Mouse (Mus musculus) layer of hippocampus, postnatal 36 days (tissue): ENCODE data around the gene Prdm2. TPM values are rescaled to one million over a fixed set of nuclear protein-coding genes. Genes with fewer than 3 reads are reported as not detected.
A peak's percentile ranks its signal among the peaks of the same experiment; 100 is the strongest.

Experiments used
- DNase-seq, 2 experiments: peaks; one replicate each; pipeline ENCODE4 v3.0.0; 2022
- total RNA-seq, 2 experiments: library from RNA; stranded (reverse); gene quantifications; 2 replicates each; pipeline ENCODE4 v1.2.3; 2021

Prdm2 gene
- total RNA-seq: 10 to 100 TPM; 46.8 to 52.9 TPM

- peak; percentile 51 to 66 for DNase-seq
Observed at GRCm38 (mm10) chr4:143212341-143213174, at the start of gene Prdm2. TSS of gene Prdm2 (minus strand) at chr4:143212995.

- no peak for DNase-seq
Observed at GRCm38 (mm10) chr4:143259718-143260349, 47.0 kb upstream of the Prdm2 start.

GRCm38 (mm10) chr4:143258517-143258916 lies 45.7 kb upstream of the Prdm2 start:
- DNase-seq: peak in 1 of 2 experiments; percentile 23

- DNase-seq: no peak
Observed at GRCm38 (mm10) chr4:143257971-143258370, 45.2 kb upstream of the Prdm2 start.

GRCm38 (mm10) chr4:143255541-143255940 lies 42.7 kb upstream of the Prdm2 start:
- DNase-seq: no peak

- DNase-seq: no peak
Observed at GRCm38 (mm10) chr4:143253356-143253755, 40.6 kb upstream of the Prdm2 start.

GRCm38 (mm10) chr4:143248050-143248449 lies 35.3 kb upstream of the Prdm2 start:
- DNase-seq: no peak

- no peak for DNase-seq
Observed at GRCm38 (mm10) chr4:143241294-143241693, 28.5 kb upstream of the Prdm2 start.

- DNase-seq: no peak
Observed at GRCm38 (mm10) chr4:143239615-143240201, 26.9 kb upstream of the Prdm2 start.

- no peak for DNase-seq
Observed at GRCm38 (mm10) chr4:143239117-143239516, 26.3 kb upstream of the Prdm2 start.

GRCm38 (mm10) chr4:143238241-143239031 lies 25.6 kb upstream of the Prdm2 start:
- peak; percentile 31 to 34 for DNase-seq

GRCm38 (mm10) chr4:143231790-143232422 lies 19.1 kb upstream of the Prdm2 start:
- no peak for DNase-seq

- DNase-seq: no peak
Observed at GRCm38 (mm10) chr4:143231110-143231509, 18.3 kb upstream of the Prdm2 start.

- DNase-seq: no peak
Observed at GRCm38 (mm10) chr4:143227976-143228375, 15.2 kb upstream of the Prdm2 start.

GRCm38 (mm10) chr4:143225886-143226285 lies 13.1 kb upstream of the Prdm2 start:
- no peak for DNase-seq

GRCm38 (mm10) chr4:143219316-143219751 lies 6.5 kb upstream of the Prdm2 start:
- no peak for DNase-seq

- no peak for DNase-seq
Observed at GRCm38 (mm10) chr4:143218858-143219257, 6.1 kb upstream of the Prdm2 start.

- no peak for DNase-seq
Observed at GRCm38 (mm10) chr4:143217189-143217588, 4.4 kb upstream of the Prdm2 start.

GRCm38 (mm10) chr4:143214221-143214797 lies 1.5 kb upstream of the Prdm2 start:
- no peak for DNase-seq

GRCm38 (mm10) chr4:143213571-143213970 lies 776 bp upstream of the Prdm2 start:
- no peak for DNase-seq

GRCm38 (mm10) chr4:143213175-143213479 lies 332 bp upstream of the Prdm2 start:
- DNase-seq: no peak
